ENCODE assay signal across 10 mouse cellular contexts in genomic region chr3:107787613-107788501, GRCm38 (mm10). TPM values are rescaled to one million over a fixed set of nuclear protein-coding genes. Genes with fewer than 3 reads are reported as not detected.
A peak's percentile ranks its signal among the peaks of the same experiment; 100 is the strongest.
DNase-seq lines count a peak whose midpoint lies in the region; ATAC-seq and TF ChIP-seq lines count a peak whose summit lies in the region.
"Had no signal": no experiment of that assay in that cellular context is flagged by ENCODE, and none has a peak within 500 bp of the region (broad histone marks: within the 10 kb centered on the region; RNA-seq: fewer than 3 reads in every experiment).

No protein-coding gene starts in this region.

- H3K9me3 ChIP-seq in kidney, postnatal 0 days (replicated peaks; ENCODE audit: low read length): no peaks in the 10 kb centered on the region
- H3K9me3 ChIP-seq: forebrain, embryonic 15.5 days had no signal

- no peak for TF ChIP-seq CTCF in kidney, postnatal 0 days (IDR thresholded peaks at IDR 0.05; ENCODE audit: low read depth)

- WGBS in kidney, postnatal 0 days: 64% methylated on average over 15 of the region's 15 CpGs

- no peak for ATAC-seq in kidney, postnatal 0 days (replicated peaks; ENCODE audit: low FRiP score, low read depth)
- ATAC-seq: forebrain, embryonic 15.5 days had no signal

- H3K27me3 ChIP-seq in kidney, postnatal 0 days (ENCODE audit: insufficient read depth, low read length): no peaks in the 10 kb centered on the region
- H3K27me3 ChIP-seq: forebrain, embryonic 15.5 days had no signal

- peak; percentile 35 for DNase-seq in embryo, embryonic 11 days
- no peak for DNase-seq in embryo, embryonic 10.5 days (ENCODE audit: low spot score)
- no peak for DNase-seq in kidney, postnatal 0 days (ENCODE audit: low spot score)
- no peak for DNase-seq in kidney, adult 18-20 months
- peak; percentile 32 for DNase-seq in lung, postnatal 10 days
- no peak for DNase-seq in testis, postnatal 10 days (ENCODE audit: low spot score)
- no peak for DNase-seq in layer of hippocampus, adult 18-20 months (ENCODE audit: low spot score in 2 of 2)
- DNase-seq: cerebellum, adult 11 months had no signal

- H3K4me3 ChIP-seq in kidney, postnatal 0 days (replicated peaks; ENCODE audit: low read depth, low read length): no peak overlapping the region
- H3K4me3 ChIP-seq in brown adipose tissue, adult 24 weeks (ENCODE audit: insufficient read depth, low read depth, low read length): no peak overlapping the region
- H3K4me3 ChIP-seq: forebrain, embryonic 15.5 days had no signal

- H3K36me3 ChIP-seq in kidney, postnatal 0 days (ENCODE audit: insufficient read depth, low read length): no peaks in the 10 kb centered on the region
- H3K36me3 ChIP-seq: forebrain, embryonic 15.5 days had no signal

- peaks cover 17% of the 10 kb centered on the region for H3K4me1 ChIP-seq in kidney, postnatal 0 days (replicated peaks; ENCODE audit: insufficient read depth, low read length)
- peaks cover 16% of the 10 kb centered on the region for H3K4me1 ChIP-seq in brown adipose tissue, adult 24 weeks (ENCODE audit: control insufficient read depth, insufficient read depth, insufficient read length, low read length)

- H3K27ac ChIP-seq in kidney, postnatal 0 days: no peak overlapping the region; the same call in 1 of the 2 replicates
- H3K27ac ChIP-seq in brown adipose tissue, adult 24 weeks (replicated peaks; ENCODE audit: low read depth, low read length): 0 out of 2 replicates have a peak overlapping the region, but pooled peaks have one; percentile 55
- H3K27ac ChIP-seq: forebrain, embryonic 15.5 days had no signal

- H3K4me2 ChIP-seq in kidney, postnatal 0 days (ENCODE audit: low read length): peak overlapping the region; percentile 0; the same call in 1 of the 2 replicates
- H3K4me2 ChIP-seq: forebrain, embryonic 15.5 days had no signal

- H3K9ac ChIP-seq in kidney, postnatal 0 days (ENCODE audit: low read depth, low read length): no peak overlapping the region
- H3K9ac ChIP-seq: forebrain, embryonic 15.5 days had no signal

RNA-seq across cellular contexts. Expression of gene Csf1, which starts 27.6 kb away (rescaled TPM):
- polyA plus RNA-seq in kidney, postnatal 0 days (2015; fragmentation: Nextera tagmentation; extraction: Ambion mirVana): 7.8 and 8.7 TPM in 2 replicates
- polyA plus RNA-seq in brown adipose tissue, adult 24 weeks (2012; ENCODE audit: insufficient read depth, insufficient read length, missing spikeins): 5.6 and 14.8 TPM in 2 replicates
- total RNA-seq in layer of hippocampus, adult 18-20 months (2021): 10 to 100 TPM; 22.0 to 23.3 TPM

Comparison
In these comparisons a context has a peak if more than half of its experiments do, and no peak if none do; other contexts are left out.
1. DNase-seq: peak in embryo, embryonic 11 days (single experiment) and lung, postnatal 10 days (single experiment); none in embryo, embryonic 10.5 days (single experiment), kidney, postnatal 0 days (single experiment), kidney, adult 18-20 months (single experiment), testis, postnatal 10 days (single experiment) and layer of hippocampus, adult 18-20 months (0 of 2).